Mouse (Mus musculus) midbrain, postnatal 0 days (tissue): ENCODE measurements at regions not wholly inside any gene's neighbourhood (a gene's known extent, or its start where the extent isn't known, plus 50 kb on each side); places are given as distances from the start of the nearest gene placed in this dataset.

Experiments used
- ATAC-seq: fragments of 200-750 bp; cut with Nextera tagmentation; 2 replicates; pipeline ENCODE4 v1.8.0; 2017; ENCODE audit warnings: moderate number of reproducible peaks, mild to moderate bottlenecking, moderate TSS enrichment, moderate library complexity; ENCODE audit not compliant: low FRiP score
- DNase-seq: peaks from one replicate; pipeline ENCODE4 v3.0.0-alpha.2; 2015; ENCODE audit warnings: low spot score
- H3K27ac ChIP-seq: fragments of 300-500 bp; sonication (generic); 2 replicates; pipeline ENCODE4 v1.5.1; 2014; ENCODE audit warnings: low read depth, mild to moderate bottlenecking, low read length, mixed read lengths
- H3K27me3 ChIP-seq: fragments of 300-500 bp; sonication (generic); 2 replicates; pipeline ENCODE4 v1.6.1; 2014; ENCODE audit warnings: low read length, control low read depth, mixed read lengths; ENCODE audit not compliant: insufficient read depth
- H3K36me3 ChIP-seq: fragments of 300-500 bp; sonication (generic); 2 replicates; pipeline ENCODE4 v1.6.1; 2014; ENCODE audit warnings: low read length, control low read depth, mixed read lengths; ENCODE audit not compliant: insufficient read depth
- H3K4me1 ChIP-seq: fragments of 300-500 bp; sonication (generic); 2 replicates; pipeline ENCODE4 v1.6.1; 2014; ENCODE audit warnings: mild to moderate bottlenecking, control low read depth, antibody characterized with exemption, low read length, mixed read lengths; ENCODE audit not compliant: insufficient read depth
- H3K4me2 ChIP-seq: fragments of 300-500 bp; sonication (generic); 2 replicates; pipeline ENCODE4 v1.6.1; 2014; ENCODE audit warnings: low read depth, mild to moderate bottlenecking, low read length, mixed read lengths; ENCODE audit not compliant: poor library complexity, severe bottlenecking
- H3K4me3 ChIP-seq: fragments of 300-500 bp; sonication (generic); 2 replicates; pipeline ENCODE4 v1.5.1; 2014; ENCODE audit warnings: low read depth, mild to moderate bottlenecking, low read length, moderate library complexity
- H3K9ac ChIP-seq: fragments of 300-500 bp; sonication (generic); replicated peaks from 2 replicates; pipeline ENCODE4 v1.6.1; 2014; ENCODE audit warnings: mild to moderate bottlenecking, low read length, moderate library complexity, mixed read lengths; ENCODE audit not compliant: poor library complexity, severe bottlenecking
- H3K9me3 ChIP-seq: fragments of 300-500 bp; sonication (generic); 2 replicates; pipeline ENCODE4 v1.6.1; 2016; ENCODE audit warnings: low read length, control low read depth
- CTCF ChIP-seq: IDR thresholded peaks from 2 replicates; pipeline ENCODE4 v1.5.1; 2016; ENCODE audit warnings: antibody characterized with exemption, mild to moderate bottlenecking
- WGBS: fragments of 180-500 bp; shearing (Covaris S2); extraction: QIAGEN DNeasy Blood & Tissue Kit; methylation state at CpG from one replicate; pipeline ENCODE4 v1.1.7; 2014; 5-methylcytosine and 5-hydroxymethylcytosine counted together

GRCm38 (mm10) chr7:145027061-145027460, 87.3 kb upstream of the Ccnd1 start:
- Histone ChIP-seq H3K9me3 (no peaks in the 10 kb centered on the region), H3K36me3 (no peaks in the 10 kb centered on the region), H3K4me3 (no peak overlapping the region), H3K9ac (no peak overlapping the region), H3K4me2 (no peak overlapping the region), H3K27me3 (peaks cover 7% of the 10 kb centered on the region; the same call in 1 of the 2 replicates), H3K27ac (no peak overlapping the region), H3K4me1 (no peaks in the 10 kb centered on the region; the same call in 1 of the 2 replicates)
- WGBS = 86% methylated on average over 4 of the region's 4 CpGs
- no peak for ATAC-seq
- peak; percentile 15 for DNase-seq
- TF ChIP-seq CTCF = no peak

- Histone ChIP-seq H3K27me3 (peaks cover 7% of the 10 kb centered on the region; the same call in 1 of the 2 replicates), H3K36me3 (no peaks in the 10 kb centered on the region), H3K4me1 (no peaks in the 10 kb centered on the region; the same call in 1 of the 2 replicates), H3K4me3 (no peak overlapping the region), H3K4me2 (no peak overlapping the region), H3K9me3 (no peaks in the 10 kb centered on the region), H3K27ac (no peak overlapping the region), H3K9ac (no peak overlapping the region)
- no peak for TF ChIP-seq CTCF
- DNase-seq = no peak
- ATAC-seq = no peak
- 99% methylated on average over 5 of the region's 5 CpGs for WGBS
Measured at GRCm38 (mm10) chr7:145026014-145026285, 86.2 kb upstream of the Ccnd1 start.

GRCm38 (mm10) chr7:145025186-145026013, 85.7 kb upstream of the Ccnd1 start:
- ATAC-seq = no peak
- no peak overlapping the region for H3K4me2 ChIP-seq
- H3K36me3 ChIP-seq = no peaks in the 10 kb centered on the region
- TF ChIP-seq CTCF = no peak
- no peaks in the 10 kb centered on the region; the same call in 1 of the 2 replicates for H3K4me1 ChIP-seq
- no peak overlapping the region for H3K27ac ChIP-seq
- H3K9me3 ChIP-seq = no peaks in the 10 kb centered on the region
- no peak overlapping the region for H3K4me3 ChIP-seq
- 69% methylated on average over 6 of the region's 6 CpGs for WGBS
- H3K27me3 ChIP-seq = peaks cover 7% of the 10 kb centered on the region; the same call in 1 of the 2 replicates
- no peak for DNase-seq
- H3K9ac ChIP-seq = no peak overlapping the region

- Histone ChIP-seq H3K4me3 (no peak overlapping the region), H3K27me3 (peaks cover 4% of the 10 kb centered on the region; the same call in 1 of the 2 replicates), H3K36me3 (no peaks in the 10 kb centered on the region), H3K4me1 (no peaks in the 10 kb centered on the region), H3K27ac (no peak overlapping the region), H3K9me3 (no peaks in the 10 kb centered on the region), H3K9ac (no peak overlapping the region), H3K4me2 (no peak overlapping the region)
- no peak for TF ChIP-seq CTCF
- no peak for ATAC-seq
- DNase-seq = no peak
- 85% methylated on average over 2 of the region's 2 CpGs for WGBS
Measured at GRCm38 (mm10) chr7:145024651-145025050, 84.9 kb upstream of the Ccnd1 start.

DNA sequence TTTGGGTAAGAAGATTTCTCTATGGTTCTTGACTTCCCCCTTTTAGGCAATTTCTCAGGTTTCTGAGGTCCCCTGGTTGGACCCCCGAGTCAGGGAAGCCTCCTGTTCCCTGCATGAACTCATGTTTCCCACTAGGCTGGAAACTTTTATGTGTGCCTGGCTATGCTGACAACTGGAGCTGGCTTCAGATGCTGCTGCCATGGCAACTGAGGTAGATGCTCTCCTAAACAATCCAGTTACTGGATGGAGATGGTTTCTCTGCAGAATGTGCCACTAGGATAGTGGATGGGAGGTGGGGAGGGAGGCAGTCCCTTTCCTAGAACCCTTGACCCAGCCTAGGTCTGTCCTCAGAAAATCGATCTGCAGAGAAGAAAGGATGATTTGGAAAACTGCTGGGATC, 79.4 kb upstream of the Ccnd1 start:
- ATAC-seq = no peak
- 66% methylated on average over 2 of the region's 2 CpGs for WGBS
- Histone ChIP-seq H3K4me1 (peaks cover 2% of the 10 kb centered on the region; the same call in 1 of the 2 replicates), H3K27ac (no peak overlapping the region), H3K4me2 (no peak overlapping the region), H3K9me3 (no peaks in the 10 kb centered on the region), H3K4me3 (no peak overlapping the region), H3K36me3 (no peaks in the 10 kb centered on the region), H3K9ac (no peak overlapping the region), H3K27me3 (no peaks in the 10 kb centered on the region)
- peak; percentile 37 for DNase-seq
- TF ChIP-seq CTCF = no peak

- no peak for ATAC-seq
- 95% methylated on average over 3 of the region's 3 CpGs for WGBS
Measured at GRCm38 (mm10) chr7:145018149-145018548, 78.4 kb upstream of the Ccnd1 start.

More at GRCm38 (mm10) chr7:145018149-145018548, 78.4 kb upstream of the Ccnd1 start:
- Histone ChIP-seq H3K9ac (no peak overlapping the region), H3K4me1 (peaks cover 2% of the 10 kb centered on the region; the same call in 1 of the 2 replicates), H3K4me3 (no peak overlapping the region), H3K4me2 (no peak overlapping the region), H3K27me3 (no peaks in the 10 kb centered on the region), H3K27ac (no peak overlapping the region), H3K9me3 (no peaks in the 10 kb centered on the region), H3K36me3 (no peaks in the 10 kb centered on the region)
- no peak for DNase-seq
- TF ChIP-seq CTCF = no peak
